Mouse (Mus musculus) small intestine, adult 2 months (tissue): Measurements from ENCODE around the gene Sipa1l3.

Experiments
- CTCF ChIP-seq: fragments of 200-500 bp; IDR thresholded peaks from 2 replicates; pipeline ENCODE4 v1.5.1; 2012; ENCODE audit warnings: low read depth, mild to moderate bottlenecking, control low read depth, inconsistent platforms, low read length, moderate library complexity, mixed read lengths; ENCODE audit not compliant: insufficient replicate concordance, insufficient read length; ENCODE audit errors: extremely low read depth
- POLR2A ChIP-seq: fragments of 200-500 bp; IDR thresholded peaks from 2 replicates; pipeline ENCODE4 v1.6.1; 2012; ENCODE audit warnings: low read depth, mild to moderate bottlenecking, control low read depth, inconsistent platforms, low read length, moderate library complexity

DNA sequence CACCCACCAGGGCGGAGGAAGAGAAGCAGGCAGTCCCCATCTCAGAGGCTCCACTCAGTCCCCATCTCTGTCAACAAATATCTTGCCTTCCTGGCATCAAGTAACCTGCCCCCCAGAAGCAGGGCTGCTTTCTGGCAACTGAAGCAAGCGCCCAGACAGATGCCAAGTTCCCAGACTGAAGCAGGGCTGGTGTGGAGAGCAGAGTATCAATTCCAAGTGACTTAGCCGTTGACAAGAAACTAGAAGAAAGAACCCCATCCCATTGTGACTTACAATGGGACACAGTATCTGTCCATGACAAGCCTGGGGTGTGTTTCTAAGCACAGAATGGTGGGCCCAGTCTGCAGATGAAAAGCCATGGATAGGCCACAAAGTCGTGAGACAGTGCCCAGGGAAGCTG is 52.7 kb downstream of the Sipa1l3 start:
- no peak for TF ChIP-seq CTCF
- no peak for TF ChIP-seq POLR2A
